Mouse (Mus musculus) myocyte (in vitro differentiated cells): ENCODE data around the gene Kat8.

Source experiments
- POLR2A ChIP-seq: IDR thresholded peaks from one replicate; pipeline ENCODE4 v1.6.1; 2011; ENCODE audit warnings: low read depth, mild to moderate bottlenecking, control low read depth, moderate library complexity; ENCODE audit not compliant: insufficient read length
- POLR2AphosphoS2 ChIP-seq: IDR thresholded peaks from one replicate; pipeline ENCODE4 v1.6.1; 2011; ENCODE audit warnings: low read depth, control low read depth; ENCODE audit not compliant: insufficient read length
- REST ChIP-seq: IDR thresholded peaks from one replicate; pipeline ENCODE4 v1.6.1; 2011; ENCODE audit warnings: mild to moderate bottlenecking, control low read depth, moderate library complexity; ENCODE audit not compliant: insufficient read depth, insufficient read length
- TCF12 ChIP-seq: IDR thresholded peaks from one replicate; pipeline ENCODE4 v1.6.1; 2011; ENCODE audit warnings: mild to moderate bottlenecking, control low read depth; ENCODE audit not compliant: poor library complexity, insufficient read depth, severe bottlenecking
- USF1 ChIP-seq: IDR thresholded peaks from one replicate; pipeline ENCODE4 v1.6.1; 2011; ENCODE audit warnings: low read depth, mild to moderate bottlenecking, control low read depth, moderate library complexity

DNA sequence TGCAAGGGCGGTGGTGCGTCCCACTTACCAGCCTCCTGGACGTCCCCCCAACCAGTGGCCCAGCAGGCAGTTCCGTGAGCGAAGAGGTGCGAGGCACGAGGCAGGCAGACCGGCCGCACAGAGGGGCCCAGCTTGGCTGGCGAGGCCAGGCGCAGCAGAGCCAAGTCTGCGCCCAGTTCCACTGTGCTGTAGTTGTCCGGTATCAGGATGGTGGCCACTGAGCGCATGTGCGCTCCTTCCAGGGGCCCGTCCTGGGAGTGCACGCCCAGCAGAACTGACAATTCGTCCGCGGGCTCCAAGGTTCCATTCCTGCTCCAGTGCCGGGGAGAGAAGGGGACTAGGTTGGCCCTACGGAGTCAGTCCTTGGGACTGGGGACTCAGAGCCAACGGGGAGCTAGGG is 32.3 kb downstream of the Kat8 start:
- TF ChIP-seq POLR2AphosphoS2 (no peak), POLR2A (no peak), USF1 (no peak), REST (no peak), TCF12 (no peak)
